Mouse (Mus musculus) cortical plate, adult 2 months (tissue): ENCODE data around the gene Mturn.

Experiments used
- CTCF ChIP-seq: fragments of 200-500 bp; IDR thresholded peaks from 2 replicates; pipeline ENCODE4 v1.5.1; 2011; ENCODE audit warnings: mild to moderate bottlenecking, control low read depth, low read length; ENCODE audit not compliant: insufficient read depth; ENCODE audit errors: extremely low read depth
- POLR2A ChIP-seq: fragments of 200-500 bp; IDR thresholded peaks from 2 replicates; pipeline ENCODE4 v1.6.1; 2011; ENCODE audit warnings: mild to moderate bottlenecking, low read length, control low read depth; ENCODE audit not compliant: insufficient read depth; ENCODE audit errors: extremely low read depth

DNA sequence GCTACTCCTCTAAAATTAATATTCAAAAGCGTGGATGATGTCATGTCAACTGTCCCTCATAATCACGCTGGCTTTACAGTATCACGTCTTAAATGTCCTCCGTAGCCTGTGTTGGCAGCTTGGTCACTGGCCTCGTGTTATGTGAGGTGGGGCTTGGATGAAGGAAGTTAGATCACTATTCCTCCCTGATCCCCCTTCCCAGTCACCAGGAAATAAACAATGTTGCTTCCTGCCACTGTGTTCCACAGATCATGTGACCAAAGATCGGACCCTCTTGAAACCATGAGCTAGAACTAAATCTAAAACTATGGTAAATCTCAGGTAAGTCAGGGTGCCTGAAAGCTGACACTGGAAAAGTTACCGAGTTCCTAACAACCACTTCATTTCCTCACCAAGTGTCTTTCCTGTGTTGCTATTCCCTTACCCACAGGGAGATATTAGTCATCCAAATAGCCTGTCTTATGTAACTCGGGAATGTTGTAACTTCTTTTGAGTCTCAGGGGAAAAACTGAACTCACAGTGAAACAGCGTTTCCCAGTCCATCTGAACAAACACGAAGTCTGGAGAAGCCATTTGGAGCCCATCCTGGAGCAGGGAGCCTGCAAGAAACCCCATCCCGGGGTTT lies 25.8 kb upstream of the Mturn start:
- TF ChIP-seq CTCF (no peak), POLR2A (no peak)
